Mouse (Mus musculus): ENCODE results near the gene Stim2. TPM values are rescaled to one million over a fixed set of nuclear protein-coding genes. Genes with fewer than 3 reads are reported as not detected.
A peak's percentile ranks its signal among the peaks of the same experiment; 100 is the strongest.

Stim2 gene
- polyA plus RNA-seq, 1 experiment from 2014 or later, result 11.3 TPM

- H3K4me2 ChIP-seq, result peak overlapping the region; percentile 94
- no peaks in the 10 kb centered on the region for H3K36me3 ChIP-seq
- no peaks in the 10 kb centered on the region for H3K27me3 ChIP-seq
- H3K9me3 ChIP-seq (replicated peaks), result no peaks in the 10 kb centered on the region
- H3K9ac ChIP-seq, result peak overlapping the region; percentile 60
- ATAC-seq (replicated peaks; ENCODE audit: insufficient number of reproducible peaks, insufficient read depth, low FRiP score, low read depth), result peak; percentile 24
- H3K27ac ChIP-seq, result no peak overlapping the region
- under 1% methylated on average over 34 of the region's 34 CpGs for WGBS
- peak overlapping the region; percentile 65 for H3K4me3 ChIP-seq
- peaks cover 21% of the 10 kb centered on the region for H3K4me1 ChIP-seq (replicated peaks)
Measured at GRCm38 (mm10) chr5:53995316-53995715, 3.0 kb upstream of the Stim2 start.

DNA sequence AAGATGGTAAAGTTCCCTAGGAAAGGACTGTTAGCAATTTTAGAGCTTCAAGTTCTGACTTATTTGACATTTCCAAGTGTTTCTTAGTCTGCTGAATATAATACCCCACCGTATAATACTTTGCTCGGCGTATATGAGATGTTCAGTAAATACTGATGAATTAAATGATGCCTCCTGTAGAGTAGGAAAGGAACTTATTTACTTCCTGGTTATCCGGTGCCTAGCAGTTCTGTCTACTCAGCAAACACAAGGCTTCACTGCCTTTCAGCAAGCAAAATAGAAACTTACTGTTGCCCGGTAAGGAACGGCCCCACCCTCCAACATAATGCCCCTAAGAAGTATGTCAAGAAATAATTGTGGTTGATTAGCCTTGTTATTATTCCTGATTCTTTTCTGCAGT lies 1.5 kb upstream of the Stim2 start:
- no peaks in the 10 kb centered on the region for H3K9me3 ChIP-seq (replicated peaks)
- ATAC-seq (replicated peaks; ENCODE audit: insufficient number of reproducible peaks, insufficient read depth, low FRiP score, low read depth), result no peak
- 89% methylated on average over 6 of the region's 6 CpGs for WGBS

DNA sequence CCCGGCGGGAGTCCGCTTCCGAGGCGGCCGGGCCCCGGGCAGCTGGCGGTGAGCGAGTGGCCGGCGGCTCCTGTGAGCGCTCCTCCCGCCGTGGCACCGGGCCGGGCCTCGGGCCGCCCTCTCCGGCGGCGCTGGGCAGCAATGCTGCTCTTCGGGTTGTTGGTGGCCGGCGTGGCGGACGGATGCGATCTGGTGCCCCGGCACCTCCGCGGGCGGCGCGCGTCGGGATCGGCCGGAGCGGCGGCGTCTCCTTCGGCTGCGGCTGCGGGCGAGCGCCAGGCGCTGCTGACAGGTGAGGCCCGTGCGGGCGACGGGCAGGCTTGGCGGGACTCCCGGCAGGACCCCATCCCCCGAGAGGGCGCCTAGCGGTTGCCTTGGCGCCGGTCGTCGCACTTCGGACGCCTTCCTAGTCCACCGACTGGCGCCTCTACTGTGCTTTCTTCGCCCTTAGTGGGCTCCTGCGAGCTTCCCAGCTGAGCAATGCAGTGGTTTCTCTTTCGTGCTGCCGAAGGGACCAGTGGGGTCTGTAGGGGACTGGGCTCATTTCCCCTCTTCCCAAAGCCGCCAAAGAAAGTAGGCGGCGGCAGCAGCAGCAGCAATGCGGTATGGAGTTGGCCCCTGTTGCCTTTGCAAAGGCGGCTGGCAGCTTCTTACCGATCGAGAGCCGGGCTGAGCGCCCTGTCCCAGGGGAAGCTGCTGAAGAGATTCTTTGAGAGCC lies 603 bp downstream of the Stim2 start:
- ATAC-seq (replicated peaks; ENCODE audit: insufficient number of reproducible peaks, insufficient read depth, low FRiP score, low read depth), result peak; percentile 33
- H3K4me3 ChIP-seq, result peak overlapping the region; percentile 98
- no peaks in the 10 kb centered on the region for H3K36me3 ChIP-seq
- peaks cover 26% of the 10 kb centered on the region for H3K4me1 ChIP-seq (replicated peaks)
- peak overlapping the region; percentile 89 for H3K9ac ChIP-seq
- H3K4me2 ChIP-seq, result peak overlapping the region; percentile 72
- H3K9me3 ChIP-seq (replicated peaks), result no peaks in the 10 kb centered on the region
- H3K27ac ChIP-seq, result peak overlapping the region; percentile 96
- under 1% methylated on average over 76 of the region's 76 CpGs for WGBS
- no peaks in the 10 kb centered on the region for H3K27me3 ChIP-seq

More for the DNA sequence above, 1.5 kb upstream of the Stim2 start:
- Histone ChIP-seq H3K27me3 (no peaks in the 10 kb centered on the region), H3K27ac (no peak overlapping the region), H3K36me3 (no peaks in the 10 kb centered on the region), H3K4me1 (replicated peaks) (peaks cover 26% of the 10 kb centered on the region), H3K4me2 (no peak overlapping the region), H3K4me3 (no peak overlapping the region), H3K9ac (no peak overlapping the region)

DNA sequence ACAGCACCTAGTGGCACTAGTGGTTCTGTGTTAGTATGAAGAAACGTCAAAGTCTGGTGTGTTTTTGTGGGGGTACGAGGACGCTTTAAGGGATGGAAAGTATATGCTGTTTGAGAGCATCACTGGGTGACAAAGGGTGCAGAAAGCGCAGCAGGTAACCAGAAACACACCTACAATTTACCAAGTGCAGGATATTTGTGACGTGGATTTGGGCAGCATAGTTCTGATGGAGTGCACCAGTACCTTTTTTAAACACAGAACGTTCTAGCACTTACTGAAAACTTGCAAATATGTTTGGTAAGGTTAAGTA lies 1.1 kb downstream of the Stim2 start:
- Histone ChIP-seq H3K9ac (peak overlapping the region; percentile 89), H3K27me3 (no peaks in the 10 kb centered on the region), H3K4me1 (replicated peaks) (peaks cover 26% of the 10 kb centered on the region), H3K4me2 (peak overlapping the region; percentile 72), H3K36me3 (no peaks in the 10 kb centered on the region), H3K9me3 (replicated peaks) (no peaks in the 10 kb centered on the region), H3K27ac (peak overlapping the region; percentile 96), H3K4me3 (peak overlapping the region; percentile 98)
- no peak for ATAC-seq (replicated peaks; ENCODE audit: insufficient number of reproducible peaks, insufficient read depth, low FRiP score, low read depth)
- 2% methylated on average over 6 of the region's 6 CpGs for WGBS

DNA sequence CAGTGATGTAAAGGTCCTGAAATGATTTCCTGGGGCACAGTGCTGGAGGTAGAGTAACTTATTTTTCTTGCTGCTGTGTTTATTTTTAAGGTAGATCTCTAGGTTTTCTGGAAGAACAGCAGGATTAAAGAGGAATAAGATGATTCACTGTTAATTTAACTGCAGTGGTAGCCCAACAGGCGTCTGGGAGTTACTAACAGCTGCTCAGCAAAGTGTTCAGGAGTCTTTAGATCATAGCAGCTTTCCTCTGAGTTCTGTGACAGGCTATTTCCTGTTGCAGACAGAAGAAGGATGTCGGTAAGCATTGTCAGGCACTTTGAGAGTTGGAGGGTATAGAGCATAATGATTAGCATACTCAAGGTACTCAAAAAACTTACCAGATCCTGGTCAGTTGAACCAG lies 1.5 kb downstream of the Stim2 start:
- ATAC-seq (replicated peaks; ENCODE audit: insufficient number of reproducible peaks, insufficient read depth, low FRiP score, low read depth), result no peak
- H3K27ac ChIP-seq, result peak overlapping the region; percentile 96
- 3% methylated on average over 2 of the region's 2 CpGs for WGBS

DNA sequence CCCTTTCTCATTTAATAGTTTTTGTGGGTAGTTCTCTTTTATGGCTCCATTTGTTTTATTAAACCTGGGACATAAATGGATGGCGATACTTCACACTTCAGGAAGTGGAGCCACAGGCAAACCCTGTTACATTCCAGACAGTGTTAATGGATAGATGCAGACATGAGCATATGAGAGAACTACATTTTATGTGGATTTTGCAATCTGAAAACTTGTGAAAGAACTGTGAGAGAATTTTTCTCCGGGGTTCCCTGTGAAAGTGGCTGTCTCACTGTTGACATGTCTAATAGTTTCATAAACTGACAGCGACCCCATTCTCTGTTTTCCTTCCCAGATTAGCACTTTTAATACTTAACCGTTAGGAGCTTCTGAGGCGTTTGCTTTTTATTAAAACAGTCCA lies 2.7 kb downstream of the Stim2 start:
- H3K27ac ChIP-seq, result no peak overlapping the region
- H3K36me3 ChIP-seq, result no peaks in the 10 kb centered on the region
- H3K4me2 ChIP-seq, result peak overlapping the region; percentile 72; the same call in 1 of the 2 replicates
- peaks cover 24% of the 10 kb centered on the region for H3K4me1 ChIP-seq (replicated peaks)
- ATAC-seq (replicated peaks; ENCODE audit: insufficient number of reproducible peaks, insufficient read depth, low FRiP score, low read depth), result no peak
- no peak overlapping the region for H3K4me3 ChIP-seq
- no peaks in the 10 kb centered on the region for H3K9me3 ChIP-seq (replicated peaks)
- H3K9ac ChIP-seq, result no peak overlapping the region
- H3K27me3 ChIP-seq, result no peaks in the 10 kb centered on the region
- 55% methylated on average over 5 of the region's 5 CpGs for whole genome bisulfite sequencing

More for the DNA sequence above, 1.5 kb downstream of the Stim2 start:
- Histone ChIP-seq H3K9ac (peak overlapping the region; percentile 89), H3K4me3 (peak overlapping the region; percentile 98), H3K9me3 (replicated peaks) (no peaks in the 10 kb centered on the region), H3K4me1 (replicated peaks) (peaks cover 23% of the 10 kb centered on the region), H3K27me3 (no peaks in the 10 kb centered on the region), H3K4me2 (peak overlapping the region; percentile 72), H3K36me3 (no peaks in the 10 kb centered on the region)

DNA sequence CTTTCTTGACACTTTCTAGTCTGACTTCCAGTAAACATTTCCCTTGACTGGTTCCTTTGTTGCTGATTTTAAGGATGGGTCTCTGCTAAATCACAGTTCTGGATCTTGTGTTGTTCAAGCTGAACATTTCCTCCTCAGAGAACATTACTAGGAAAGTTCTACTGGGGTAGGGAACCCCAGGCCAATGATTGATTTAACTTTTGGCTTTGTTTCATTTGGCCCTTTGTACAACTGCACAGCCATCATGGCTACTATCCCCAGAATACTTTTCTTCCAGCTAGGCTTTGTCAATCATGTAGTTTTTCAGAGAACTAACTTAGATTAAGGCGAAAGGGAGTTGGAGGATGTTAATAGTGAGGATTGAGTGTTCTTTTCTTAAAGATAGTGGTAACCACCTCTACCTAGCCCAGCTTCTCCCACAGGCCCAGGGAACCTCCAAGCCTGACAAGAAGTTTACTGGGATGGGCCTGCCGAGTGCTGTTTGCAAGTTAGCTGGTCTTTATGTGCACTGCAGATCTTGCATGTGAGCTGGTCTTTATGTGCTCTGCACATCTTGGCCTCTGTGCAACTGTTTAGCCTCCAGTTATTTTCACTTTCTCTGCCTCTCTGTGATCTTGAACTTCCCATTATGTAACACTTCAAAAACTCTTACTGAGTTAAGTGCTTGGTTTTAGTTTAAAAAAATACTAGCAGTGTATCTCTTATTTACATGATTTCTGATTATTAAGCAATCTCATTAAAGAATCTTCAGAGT lies 7.0 kb downstream of the Stim2 start:
- H3K27ac ChIP-seq, result no peak overlapping the region
- H3K4me3 ChIP-seq, result no peak overlapping the region
- H3K9me3 ChIP-seq (replicated peaks), result no peaks in the 10 kb centered on the region
- ATAC-seq (replicated peaks; ENCODE audit: insufficient number of reproducible peaks, insufficient read depth, low FRiP score, low read depth), result no peak
- 70% methylated on average over 2 of the region's 2 CpGs for WGBS
- H3K4me2 ChIP-seq, result no peak overlapping the region
- H3K9ac ChIP-seq, result no peak overlapping the region
- no peaks in the 10 kb centered on the region for H3K36me3 ChIP-seq
- no peaks in the 10 kb centered on the region for H3K27me3 ChIP-seq
- peaks cover 20% of the 10 kb centered on the region for H3K4me1 ChIP-seq (replicated peaks)

DNA sequence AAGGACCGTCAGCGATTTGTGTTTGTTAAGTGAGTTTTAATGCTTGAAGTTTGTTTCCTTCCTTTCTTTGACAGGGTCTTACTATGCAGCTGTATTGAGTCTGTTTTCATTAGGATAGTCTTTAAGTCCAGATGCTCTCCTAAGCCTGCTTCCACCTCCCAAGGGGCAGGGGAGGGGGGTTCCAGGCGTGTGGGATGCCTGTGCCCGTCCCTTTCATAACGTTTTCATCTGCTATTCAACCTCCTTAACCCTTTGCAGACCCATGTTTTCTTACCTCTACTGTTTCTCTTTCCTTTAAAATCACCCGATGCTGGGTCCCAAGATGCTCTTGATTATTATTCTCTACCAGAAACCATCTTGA lies 7.5 kb downstream of the Stim2 start:
- ATAC-seq (replicated peaks; ENCODE audit: insufficient number of reproducible peaks, insufficient read depth, low FRiP score, low read depth), result no peak
- Histone ChIP-seq H3K4me3 (no peak overlapping the region), H3K9me3 (replicated peaks) (no peaks in the 10 kb centered on the region), H3K36me3 (no peaks in the 10 kb centered on the region), H3K9ac (no peak overlapping the region), H3K4me1 (replicated peaks) (peaks cover 18% of the 10 kb centered on the region), H3K4me2 (no peak overlapping the region), H3K27ac (no peak overlapping the region), H3K27me3 (no peaks in the 10 kb centered on the region)
- WGBS, result 57% methylated on average over 6 of the region's 6 CpGs

- H3K9ac ChIP-seq, result no peak overlapping the region
- H3K4me2 ChIP-seq, result no peak overlapping the region
- H3K4me3 ChIP-seq, result no peak overlapping the region
- no peak for ATAC-seq (replicated peaks; ENCODE audit: insufficient number of reproducible peaks, insufficient read depth, low FRiP score, low read depth)
- H3K27ac ChIP-seq, result no peak overlapping the region
- 95% methylated on average over 1 of the region's 1 CpGs for WGBS
- peaks cover 15% of the 10 kb centered on the region for H3K4me1 ChIP-seq (replicated peaks)
- H3K9me3 ChIP-seq (replicated peaks), result no peaks in the 10 kb centered on the region
- H3K36me3 ChIP-seq, result no peaks in the 10 kb centered on the region
- no peaks in the 10 kb centered on the region for H3K27me3 ChIP-seq
Measured at GRCm38 (mm10) chr5:54006845-54007244, 8.5 kb downstream of the Stim2 start.

DNA sequence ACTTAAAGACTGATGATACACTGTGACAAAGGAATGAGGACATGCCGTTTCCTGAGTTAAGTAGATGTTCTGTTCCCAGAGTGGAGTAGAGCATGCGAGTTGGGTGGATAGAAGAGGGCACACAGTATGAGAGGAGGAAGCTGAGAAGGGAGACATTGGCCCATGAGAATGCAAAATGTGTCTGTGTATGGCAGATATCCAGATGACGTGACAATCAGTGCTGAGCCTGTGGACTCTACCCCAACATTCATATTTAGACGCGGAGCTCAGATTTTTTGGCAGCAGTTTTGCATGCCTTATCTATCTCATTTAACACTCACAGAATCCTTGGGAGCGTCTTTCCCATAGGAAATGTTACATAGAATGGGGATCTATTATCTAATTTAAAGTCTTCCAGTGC lies 9.3 kb downstream of the Stim2 start:
- Histone ChIP-seq H3K9me3 (replicated peaks) (no peaks in the 10 kb centered on the region), H3K4me3 (no peak overlapping the region), H3K9ac (no peak overlapping the region), H3K27me3 (no peaks in the 10 kb centered on the region), H3K27ac (no peak overlapping the region), H3K36me3 (no peaks in the 10 kb centered on the region), H3K4me1 (replicated peaks) (peaks cover 15% of the 10 kb centered on the region), H3K4me2 (no peak overlapping the region)
- 34% methylated on average over 6 of the region's 6 CpGs for WGBS
- no peak for ATAC-seq (replicated peaks; ENCODE audit: insufficient number of reproducible peaks, insufficient read depth, low FRiP score, low read depth)

- H3K27me3 ChIP-seq, result no peaks in the 10 kb centered on the region
- ATAC-seq (replicated peaks; ENCODE audit: insufficient number of reproducible peaks, insufficient read depth, low FRiP score, low read depth), result no peak
- H3K9me3 ChIP-seq (replicated peaks), result no peaks in the 10 kb centered on the region
- no peaks in the 10 kb centered on the region for H3K36me3 ChIP-seq
- H3K9ac ChIP-seq, result no peak overlapping the region
- 50% methylated on average over 1 of the region's 1 CpGs for WGBS
- H3K4me1 ChIP-seq (replicated peaks), result 0 out of 2 replicates have a peak, but pooled peaks cover 2% of the 10 kb centered on the region
- H3K27ac ChIP-seq, result no peak overlapping the region
- no peak overlapping the region for H3K4me2 ChIP-seq
- H3K4me3 ChIP-seq, result no peak overlapping the region
Measured at GRCm38 (mm10) chr5:54013271-54013670, 15.0 kb downstream of the Stim2 start.

DNA sequence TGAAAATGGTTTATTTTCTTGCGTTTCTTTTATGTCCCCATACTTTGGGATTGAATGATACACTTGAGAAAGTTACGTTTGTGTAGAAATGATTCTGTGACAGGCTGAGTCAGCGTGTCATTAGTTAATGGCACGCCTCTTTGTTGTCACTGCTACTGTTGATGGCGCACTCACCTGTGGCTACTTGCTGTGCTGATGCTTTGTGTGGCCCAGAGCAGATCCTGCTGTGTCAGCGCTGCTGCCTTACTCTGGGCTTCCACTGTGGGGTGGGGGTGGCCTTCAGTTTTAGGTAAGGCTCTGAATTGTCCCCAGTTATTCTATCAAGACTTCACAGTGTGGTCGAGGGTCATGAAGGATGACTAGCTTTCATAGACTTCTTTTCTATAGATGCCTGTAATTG lies 18.8 kb downstream of the Stim2 start:
- ATAC-seq (replicated peaks; ENCODE audit: insufficient number of reproducible peaks, insufficient read depth, low FRiP score, low read depth), result no peak
- no peak overlapping the region for H3K9ac ChIP-seq
- H3K27ac ChIP-seq, result no peak overlapping the region
- H3K4me3 ChIP-seq, result no peak overlapping the region
- 75% methylated on average over 7 of the region's 7 CpGs for WGBS
- no peaks in the 10 kb centered on the region for H3K36me3 ChIP-seq
- H3K27me3 ChIP-seq, result no peaks in the 10 kb centered on the region
- no peaks in the 10 kb centered on the region for H3K9me3 ChIP-seq (replicated peaks)
- H3K4me1 ChIP-seq (replicated peaks), result 0 out of 2 replicates have a peak, but pooled peaks cover 5% of the 10 kb centered on the region
- no peak overlapping the region for H3K4me2 ChIP-seq

Measured in heart, embryonic 15.5 days (tissue).